ENCODE assay signal across 18 mouse cellular contexts in the genomic region with DNA sequence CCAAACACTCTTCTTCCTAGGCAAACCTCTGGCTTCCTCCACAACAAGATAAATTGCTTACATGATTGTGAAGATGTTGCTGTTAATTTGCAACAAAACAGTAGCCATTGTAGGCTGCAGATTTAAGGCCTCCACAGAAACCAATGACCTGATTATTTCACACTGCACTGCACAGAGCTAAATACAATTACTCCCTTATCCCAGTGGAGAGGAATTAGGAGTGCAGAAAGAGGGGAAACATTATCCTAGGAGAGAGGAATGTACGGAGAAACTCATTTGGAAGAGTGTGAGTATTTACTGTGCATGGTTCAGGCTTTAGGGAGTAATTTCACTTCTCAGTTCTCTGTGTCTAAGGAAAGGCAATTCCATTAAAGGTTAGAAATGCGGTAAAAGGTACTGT.
"Had no signal": no experiment of that assay in that cellular context is flagged by ENCODE, and none has a peak within 500 bp of the region (broad histone marks: within the 10 kb centered on the region; RNA-seq: fewer than 3 reads in every experiment).

No protein-coding gene starts in this region.

- DNase-seq: kidney, adult 11 months; kidney, adult 9 months; kidney, postnatal 14 days; kidney, postnatal 4 days; layer of hippocampus, postnatal 36 days; liver, embryonic 13.5 days; lung, adult 2 months; lung, postnatal 14 days; lung, postnatal 4 days; midbrain, embryonic 14.5 days; right cerebral cortex, postnatal 25 days; spleen, adult 18-20 months; thymus, postnatal 36 days had no signal

- H3K27ac ChIP-seq: intestine, embryonic 15.5 days; left cerebral cortex, adult 2 months; liver, embryonic 13.5 days; neural tube, embryonic 12.5 days; stomach, embryonic 15.5 days had no signal

- H3K9me3 ChIP-seq: intestine, embryonic 15.5 days; liver, embryonic 13.5 days; neural tube, embryonic 12.5 days; stomach, embryonic 15.5 days had no signal

- H3K36me3 ChIP-seq: intestine, embryonic 15.5 days; liver, embryonic 13.5 days; neural tube, embryonic 12.5 days; stomach, embryonic 15.5 days had no signal

- ATAC-seq: intestine, embryonic 15.5 days had no signal

- H3K4me2 ChIP-seq: intestine, embryonic 15.5 days; liver, embryonic 13.5 days; midbrain, embryonic 11.5 days; neural tube, embryonic 12.5 days; stomach, embryonic 15.5 days had no signal

- H3K4me1 ChIP-seq: intestine, embryonic 15.5 days; liver, embryonic 13.5 days; neural tube, embryonic 12.5 days; stomach, embryonic 15.5 days had no signal

- H3K27me3 ChIP-seq: intestine, embryonic 15.5 days; liver, embryonic 13.5 days; neural tube, embryonic 12.5 days; stomach, embryonic 15.5 days had no signal

- H3K4me3 ChIP-seq: intestine, embryonic 15.5 days; left cerebral cortex, adult 2 months; liver, embryonic 13.5 days; neural tube, embryonic 12.5 days; stomach, embryonic 15.5 days had no signal

- H3K9ac ChIP-seq: intestine, embryonic 15.5 days; liver, embryonic 13.5 days; neural tube, embryonic 12.5 days; stomach, embryonic 15.5 days had no signal
